Mouse (Mus musculus) CH12.LX (cell line): ENCODE data around the gene Iars.

Experiments
- CTCF ChIP-seq, 2 experiments: IDR thresholded peaks in 1 of 2; conservative IDR thresholded peaks in 1 of 2; 2 replicates each; pipeline ENCODE4 v1.5.1; 2011 to 2012; ENCODE audit warnings: low read depth in 2 of 2, low read length in 2 of 2, improper control_type of control experiment in 1 of 2, inconsistent platforms in 1 of 2, mild to moderate bottlenecking in 1 of 2, moderate library complexity in 1 of 2
- E2F4 ChIP-seq: IDR thresholded peaks from 2 replicates; pipeline ENCODE4 v1.6.1; 2011; ENCODE audit warnings: low read depth, low read length, improper control_type of control experiment; ENCODE audit not compliant: insufficient replicate concordance
- EP300 ChIP-seq: IDR thresholded peaks from 2 replicates; pipeline ENCODE4 v1.6.1; 2011; ENCODE audit warnings: low read length, improper control_type of control experiment
- ETS1 ChIP-seq: conservative IDR thresholded peaks from 2 replicates; pipeline ENCODE4 v1.6.1; 2012; ENCODE audit warnings: low read depth, mild to moderate bottlenecking, inconsistent platforms, low read length, improper control_type of control experiment, moderate library complexity
- HCFC1 ChIP-seq: IDR thresholded peaks from 2 replicates; pipeline ENCODE4 v1.6.1; 2012; ENCODE audit warnings: low read depth, mild to moderate bottlenecking, inconsistent platforms, low read length, improper control_type of control experiment
- MAFK ChIP-seq: IDR thresholded peaks from 2 replicates; pipeline ENCODE4 v1.6.1; 2011; ENCODE audit warnings: low read length, improper control_type of control experiment; ENCODE audit not compliant: insufficient replicate concordance
- MEF2A ChIP-seq: IDR thresholded peaks from 2 replicates; pipeline ENCODE4 v1.6.1; 2014; ENCODE audit warnings: low read depth, mild to moderate bottlenecking, inconsistent platforms, low read length, improper control_type of control experiment, borderline replicate concordance
- POLR2A ChIP-seq: IDR thresholded peaks from 2 replicates; pipeline ENCODE4 v1.6.1; 2011; ENCODE audit warnings: low read depth, mild to moderate bottlenecking, improper control_type of control experiment, low read length
- USF1 ChIP-seq: IDR thresholded peaks from 2 replicates; pipeline ENCODE4 v1.6.1; 2014; ENCODE audit warnings: low read depth, mild to moderate bottlenecking, inconsistent platforms, low read length, improper control_type of control experiment
- ZC3H11A ChIP-seq: IDR thresholded peaks from 2 replicates; pipeline ENCODE4 v1.6.1; 2012; ENCODE audit warnings: low read depth, mild to moderate bottlenecking, inconsistent platforms, low read length, improper control_type of control experiment
- ZNF384 ChIP-seq: IDR thresholded peaks from 2 replicates; pipeline ENCODE4 v1.6.1; 2012; ENCODE audit warnings: low read depth, low read length, improper control_type of control experiment, inconsistent platforms

GRCm38 (mm10) chr13:49677793-49678192, 4.1 kb upstream of the Iars start:
- TF ChIP-seq CTCF (conservative IDR thresholded peaks at IDR 0.05 in 1 of 2, IDR thresholded peaks at IDR 0.05 in 1 of 2; ENCODE audit: low read depth in 2 of 2, low read length in 2 of 2) (no peak), POLR2A (no peak), HCFC1 (no peak), E2F4 (no peak), EP300 (no peak), ETS1 (no peak), ZNF384 (no peak), MAFK (no peak), USF1 (no peak), MEF2A (no peak), ZC3H11A (no peak)
